Mouse (Mus musculus) embryonic stem cell, embryonic (primary cell): ENCODE measurements around the gene Ccr6.

Experiments
- CTCF ChIA-PET, 4 experiments: fragments of 300-600 bp in 2 of 4; fragments of 350-600 bp in 2 of 4; sonication (Branson Sonifier 250); formaldehyde crosslinking; loops; one replicate each; lab custom pipeline; 2022; ENCODE audit warnings: inconsistent platforms in 2 of 4; lab: Charles Lee
- POLR2A ChIA-PET, 4 experiments: fragments of 300-600 bp in 2 of 4; fragments of 350-600 bp in 2 of 4; sonication (Branson Sonifier 250); formaldehyde crosslinking; loops; one replicate each; lab custom pipeline; 2022; ENCODE audit warnings: antibody characterized with exemption in 4 of 4, inconsistent platforms in 1 of 4; lab: Charles Lee

Ccr6 gene

DNA sequence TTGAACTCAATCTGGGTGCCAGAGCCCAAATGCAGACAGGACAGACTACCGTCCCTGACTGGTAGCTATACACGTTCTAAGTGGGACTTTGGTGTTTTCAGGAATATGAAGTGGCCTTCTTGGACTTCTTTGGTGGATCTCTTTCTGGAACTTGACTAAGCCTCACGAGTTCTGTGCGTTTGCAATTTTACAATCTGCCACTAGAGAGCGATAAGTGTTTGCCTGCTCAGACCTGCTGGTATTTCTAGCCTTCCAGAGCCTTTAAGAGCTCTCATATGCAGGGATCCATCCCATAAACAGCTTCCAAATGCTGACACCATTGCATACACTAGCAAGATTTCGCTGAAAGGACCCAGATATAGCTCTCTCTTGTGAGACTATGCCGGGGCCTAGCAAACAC, 28.8 kb downstream of the Ccr6 start:
- ChIA-PET POLR2A (interaction anchor here in 2 of 4 experiments (0.5 to 1.5 kb wide), 3 partner anchors 104 to 199 kb away, joined by 3 to 5 read pairs (median 4); no protein-coding TSS in a partner anchor), CTCF (interaction anchor here (0.6 to 2.2 kb wide), 32 partner anchors 11 to 401 kb away, joined by 3 to 12 read pairs (median 4); no protein-coding TSS in a partner anchor)

DNA sequence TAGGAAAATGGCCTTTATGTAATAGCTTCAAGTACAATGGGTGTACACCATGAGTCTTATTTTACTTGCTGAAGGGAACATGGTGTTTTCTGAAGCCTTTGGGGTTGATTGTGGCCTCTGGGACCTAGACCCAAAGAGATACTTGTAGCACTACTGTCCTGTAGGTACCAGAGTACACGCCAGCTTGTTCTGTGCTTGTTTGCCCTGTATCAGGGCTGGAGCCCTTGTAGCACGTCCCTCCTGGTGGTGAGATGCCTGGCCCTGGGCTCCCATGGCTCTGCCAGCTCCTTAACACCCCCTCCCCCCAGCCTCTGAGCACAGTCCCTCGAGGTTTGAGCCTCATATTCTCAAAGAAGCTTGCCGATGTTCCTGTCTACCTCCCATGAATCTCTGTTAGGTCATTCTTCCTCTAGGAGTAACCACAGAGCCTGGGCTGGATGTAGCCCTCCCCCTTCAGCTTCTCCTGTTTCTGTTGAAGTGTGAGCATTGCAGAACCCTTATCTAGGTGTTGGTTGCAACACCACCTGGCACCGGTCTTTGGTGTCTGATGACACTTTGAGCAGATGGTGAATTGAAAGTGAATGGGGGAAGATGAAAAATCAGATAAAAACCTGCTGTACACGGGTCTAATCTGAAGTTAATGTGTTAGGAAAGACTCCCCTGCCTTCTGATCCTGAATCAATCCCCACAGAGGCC, 36.4 kb downstream of the Ccr6 start:
- POLR2A ChIA-PET, result interaction anchor here in 2 of 4 experiments (0.6 to 1.8 kb wide), 2 partner anchors 9 to 13 kb away, joined by 3 to 6 read pairs; no protein-coding TSS in a partner anchor
- CTCF ChIA-PET, result no interaction called here

DNA sequence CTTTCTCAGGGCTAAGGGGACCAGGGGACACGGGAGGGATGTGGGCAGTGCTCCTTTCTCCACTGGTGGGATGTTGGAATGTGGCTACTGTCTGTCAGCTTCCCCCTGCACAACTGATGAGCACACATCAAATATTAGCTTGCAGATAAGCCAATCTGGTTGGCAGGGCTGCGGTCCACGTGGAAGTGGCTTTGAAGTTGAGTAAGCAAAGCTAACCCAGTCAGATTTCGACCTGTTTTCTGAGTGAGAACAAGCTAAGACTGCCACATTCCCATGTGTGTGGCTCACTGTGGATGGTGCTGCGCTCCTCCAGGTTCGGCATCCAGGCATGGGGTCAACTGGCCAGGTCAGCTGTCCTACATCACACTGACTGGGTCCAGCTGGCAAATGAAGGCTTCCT, 37.1 kb downstream of the Ccr6 start:
- ChIA-PET POLR2A (no interaction called here), CTCF (no interaction called here)

DNA sequence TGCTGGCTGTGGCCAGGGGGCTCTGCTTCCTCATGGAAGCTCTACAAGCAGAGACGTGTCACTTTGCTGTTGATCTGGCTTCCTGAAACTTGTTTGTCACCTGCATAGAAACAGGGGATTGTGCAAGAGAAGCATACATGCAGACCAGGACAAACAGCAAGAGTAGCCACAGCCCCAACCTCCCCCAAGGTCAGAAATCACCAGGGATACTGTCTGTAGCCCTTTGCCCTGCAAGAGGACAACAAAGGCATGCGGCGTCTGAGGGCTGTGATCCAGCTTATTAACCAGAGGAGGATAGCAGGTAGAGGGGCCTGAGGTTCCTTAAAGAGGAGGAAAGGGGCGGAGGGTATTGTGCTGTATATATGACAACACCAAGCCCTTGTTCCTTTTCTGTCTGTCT, 40.2 kb downstream of the Ccr6 start:
- POLR2A ChIA-PET, result interaction anchor here in 1 of 4 experiments (0.6 kb wide), 1 partner anchor 46 kb away, joined by 3 read pairs; no protein-coding TSS in a partner anchor

DNA sequence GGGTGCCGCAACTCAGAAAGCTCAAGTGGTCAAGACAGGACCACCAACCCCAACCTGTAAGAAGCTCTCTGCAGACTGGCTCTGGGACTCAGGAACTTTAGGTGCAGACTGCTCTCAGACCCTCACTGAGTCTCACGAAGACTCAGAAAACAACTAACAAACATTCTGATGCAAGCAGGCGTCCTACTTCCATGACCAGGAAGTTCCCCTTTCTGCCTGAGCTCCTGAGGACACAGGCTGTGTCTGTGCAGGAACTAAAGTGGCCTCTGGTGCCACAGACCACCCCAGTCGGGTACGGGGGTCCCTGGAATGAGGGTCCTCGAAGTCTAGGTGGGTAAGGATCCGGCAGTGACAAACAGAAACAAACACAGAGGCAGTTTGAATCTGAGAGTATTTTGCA, 40.8 kb downstream of the Ccr6 start:
- ChIA-PET POLR2A (interaction anchor here in 1 of 4 experiments (0.6 kb wide), 1 partner anchor 1482 kb away, joined by 3 read pairs; no protein-coding TSS in a partner anchor), CTCF (interaction anchor here in 1 of 4 experiments (0.8 kb wide), 1 partner anchor 8 kb away, joined by 3 read pairs; no protein-coding TSS in a partner anchor)

More for the DNA sequence above, 40.2 kb downstream of the Ccr6 start:
- CTCF ChIA-PET, result interaction anchor here in 2 of 4 experiments (0.8 to 1.4 kb wide), 2 partner anchors 8 to 12 kb away, joined by 3 to 5 read pairs; no protein-coding TSS in a partner anchor

DNA sequence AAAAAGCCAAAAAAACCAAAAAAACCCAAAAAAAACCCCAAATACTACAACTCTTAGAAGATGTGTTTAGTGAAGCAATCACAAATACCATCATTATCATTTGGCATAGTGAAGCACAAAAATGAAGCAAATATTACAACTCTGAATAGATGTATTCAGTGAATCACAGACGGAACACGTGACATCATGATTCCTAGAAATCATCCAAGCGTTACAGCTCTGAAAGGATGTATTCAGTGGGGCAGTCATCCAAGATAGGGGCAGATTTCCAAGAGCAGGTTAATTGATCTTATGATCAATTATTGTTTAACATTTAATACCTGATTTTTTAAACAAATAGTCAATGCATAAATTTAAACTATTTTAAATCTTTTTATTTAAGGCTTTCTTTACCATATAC, 41.4 kb downstream of the Ccr6 start:
- ChIA-PET CTCF (no interaction called here), POLR2A (no interaction called here)

DNA sequence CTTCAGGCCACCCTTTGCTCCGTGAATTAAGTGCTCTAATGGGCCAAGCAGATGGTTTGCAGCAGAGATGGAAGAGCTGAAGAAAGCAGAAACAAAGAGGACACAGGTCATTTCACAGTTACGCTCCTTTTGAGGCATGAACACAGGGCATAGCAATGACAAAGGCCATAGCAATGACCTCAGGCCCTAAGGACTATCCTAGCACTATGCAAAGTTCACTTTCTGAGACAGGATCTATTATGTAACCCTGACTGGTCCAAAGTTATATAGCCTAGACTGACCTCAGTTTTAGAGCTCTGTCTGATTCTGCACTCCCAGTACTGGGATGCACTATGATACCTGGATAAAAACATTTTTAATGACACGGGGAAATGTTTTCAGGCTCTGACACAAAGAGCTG, 42.5 kb downstream of the Ccr6 start:
- CTCF ChIA-PET, result no interaction called here
- POLR2A ChIA-PET, result no interaction called here

DNA sequence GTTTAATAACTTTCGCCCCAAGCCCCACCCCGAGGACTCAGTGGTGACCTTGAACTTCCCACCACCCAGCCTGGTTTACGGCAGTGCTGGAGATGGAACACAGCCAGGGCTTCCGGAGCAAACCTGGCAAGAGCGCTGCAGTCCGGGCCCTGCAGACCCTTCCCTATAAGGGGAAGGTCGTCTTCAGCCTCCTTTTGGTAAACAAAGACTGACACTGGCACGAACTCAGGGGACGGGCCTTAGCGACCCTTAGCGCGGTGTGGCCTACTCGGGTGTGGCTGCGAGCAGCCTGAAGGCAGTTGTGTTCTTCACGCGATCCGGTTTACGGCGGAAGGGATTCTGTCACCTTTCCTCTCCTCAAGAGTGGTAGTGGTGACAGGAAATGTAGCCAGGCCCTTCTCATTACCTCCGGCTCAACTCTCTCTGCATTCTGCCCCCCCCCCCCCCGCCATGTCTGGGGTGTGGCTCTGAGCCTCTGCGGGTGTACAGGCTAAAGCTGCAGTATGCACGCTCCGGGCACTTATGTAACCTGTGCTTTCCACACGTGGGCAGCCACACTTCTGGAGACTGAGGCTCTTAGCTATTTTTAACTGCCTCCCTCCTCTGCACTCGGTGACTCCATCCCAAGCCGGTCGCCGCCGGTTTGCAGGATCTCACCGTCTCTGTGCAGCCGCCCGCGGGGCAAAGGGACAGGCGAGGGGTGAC, 47.1 kb downstream of the Ccr6 start, which contains the start of gene Mpc1:
TSS of gene Mpc1 (plus strand) at position 84 of the 705 bp plus-strand sequence.
- ChIA-PET CTCF (interaction anchor here in 3 of 4 experiments (0.6 to 1.6 kb wide), 6 partner anchors 23 to 420 kb away, joined by 3 to 4 read pairs (median 3); no protein-coding TSS in a partner anchor), POLR2A (interaction anchor here in 3 of 4 experiments (0.6 to 1.8 kb wide), 6 partner anchors 12 to 1454 kb away, joined by 3 to 5 read pairs (median 3); no protein-coding TSS in a partner anchor)

DNA sequence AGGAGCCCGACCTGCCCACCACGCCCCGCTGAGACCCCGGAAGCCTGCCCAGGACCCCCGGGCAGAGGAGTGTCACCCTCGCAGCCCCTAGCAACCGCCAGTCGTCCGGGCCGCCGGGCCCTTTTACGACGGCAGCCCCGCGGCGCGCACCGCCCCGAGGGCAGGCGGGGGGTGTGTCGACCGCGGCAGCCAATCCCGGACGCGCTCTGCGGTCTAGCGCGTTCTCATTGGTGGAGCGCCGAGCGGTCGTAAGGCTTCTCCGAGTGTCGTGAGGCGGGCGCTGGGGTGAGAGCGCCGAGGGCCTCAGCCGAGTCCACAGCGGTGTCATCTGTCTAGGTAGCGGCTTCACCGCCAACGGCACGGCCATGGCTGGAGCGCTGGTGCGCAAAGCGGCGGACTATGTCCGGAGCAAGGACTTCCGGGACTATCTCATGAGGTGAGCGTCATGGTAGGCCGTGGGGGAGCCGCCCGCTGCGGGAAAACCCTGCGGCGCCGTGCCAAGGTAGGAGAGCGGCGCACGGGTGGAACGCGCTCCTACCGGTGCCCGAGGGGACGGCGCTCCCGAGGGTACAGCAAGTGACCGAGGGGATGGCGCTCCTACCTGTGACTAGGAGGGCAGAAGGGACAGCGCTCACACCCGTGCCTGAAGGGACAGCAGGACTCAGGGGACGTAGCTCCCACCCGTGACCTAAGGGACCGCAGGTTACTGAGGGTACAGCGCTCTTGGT, 47.8 kb downstream of the Ccr6 start:
- ChIA-PET CTCF (interaction anchor here in 2 of 4 experiments (0.5 to 1.4 kb wide), 8 partner anchors 19 to 137 kb away, joined by 3 to 4 read pairs (median 3); no protein-coding TSS in a partner anchor), POLR2A (interaction anchor here in 3 of 4 experiments (0.6 to 1.8 kb wide), 15 partner anchors 10 to 1455 kb away, joined by 3 to 6 read pairs (median 3); partner anchors contain the start of gene Sft2d1 (in 1 of the 3))

DNA sequence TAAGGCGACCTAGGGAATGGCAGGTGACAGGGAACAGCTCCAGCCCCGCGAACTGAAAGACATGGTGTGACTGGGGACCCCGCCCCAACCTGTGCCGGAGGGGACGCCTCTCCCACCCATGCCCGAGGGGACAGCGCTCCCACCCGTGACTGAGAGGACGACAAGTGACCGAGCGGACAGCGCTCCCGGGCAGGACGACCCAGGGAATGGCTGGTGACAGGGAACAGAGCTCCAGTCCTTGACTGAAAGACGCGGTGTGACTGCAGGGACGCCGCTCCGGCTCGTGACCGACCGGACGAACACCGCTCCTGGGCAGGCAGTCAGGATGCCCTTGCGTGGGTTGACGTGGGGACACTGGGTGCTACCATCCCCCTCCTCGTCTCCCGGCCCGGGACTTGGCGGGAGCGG, 48.4 kb downstream of the Ccr6 start:
- ChIA-PET POLR2A (interaction anchor here in 3 of 4 experiments (0.8 to 2.1 kb wide), 12 partner anchors 9 to 164 kb away, joined by 3 to 6 read pairs (median 4); partner anchors contain the start of gene Sft2d1 (in 1 of the 3)), CTCF (interaction anchor here in 3 of 4 experiments (0.5 to 1.4 kb wide), 5 partner anchors 20 to 1129 kb away, joined by 3 to 4 read pairs (median 3); no protein-coding TSS in a partner anchor)

DNA sequence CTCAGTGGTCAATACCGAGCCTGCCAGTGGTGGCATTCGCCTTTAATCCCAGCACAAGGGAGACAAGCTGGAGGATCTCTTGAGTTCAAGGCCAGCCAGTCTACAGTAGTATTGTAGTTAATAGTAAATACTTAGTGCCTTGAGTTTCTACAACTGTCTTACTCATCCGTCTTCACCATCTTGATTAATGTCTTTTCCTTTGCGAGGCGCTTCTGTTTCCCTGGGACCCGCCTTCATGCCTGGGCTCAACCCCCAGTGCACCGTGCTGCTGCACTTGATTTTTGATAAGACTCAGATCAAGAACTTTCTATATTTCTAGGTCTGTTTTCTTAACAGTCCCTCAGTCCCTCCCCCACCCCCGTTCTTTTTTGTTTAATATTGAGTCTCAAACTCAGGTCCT, 49.2 kb downstream of the Ccr6 start:
- CTCF ChIA-PET, result interaction anchor here in 2 of 4 experiments (0.6 to 1.4 kb wide), 2 partner anchors 20 to 1130 kb away, joined by 3 to 4 read pairs; no protein-coding TSS in a partner anchor
- POLR2A ChIA-PET, result interaction anchor here in 3 of 4 experiments (0.7 to 2.1 kb wide), 10 partner anchors 9 to 101 kb away, joined by 3 to 6 read pairs (median 4); no protein-coding TSS in a partner anchor

DNA sequence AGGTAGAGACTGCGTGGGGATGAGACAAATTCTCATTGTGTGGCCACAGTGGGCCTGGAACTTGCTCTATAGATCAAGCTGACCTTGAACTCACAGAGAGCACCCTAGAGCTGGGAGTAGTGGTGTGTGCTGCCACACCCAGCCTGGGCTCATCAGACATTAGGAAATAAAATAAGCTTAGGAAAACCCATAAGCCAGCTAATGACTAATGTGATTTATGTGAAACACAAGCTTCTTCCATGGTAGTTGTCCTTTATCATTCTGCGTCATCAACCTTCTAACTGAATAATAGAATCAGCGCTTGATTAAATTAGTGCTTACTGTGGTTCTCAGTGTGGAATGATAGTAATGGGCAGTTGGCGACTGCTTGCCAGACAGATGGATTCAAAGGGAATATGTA, 51.1 kb downstream of the Ccr6 start:
- CTCF ChIA-PET, result interaction anchor here in 2 of 4 experiments (0.6 to 0.7 kb wide), 2 partner anchors 11 to 419 kb away, joined by 3 to 4 read pairs; no protein-coding TSS in a partner anchor
- POLR2A ChIA-PET, result interaction anchor here in 1 of 4 experiments (1.2 kb wide), 1 partner anchor 13 kb away, joined by 4 read pairs; no protein-coding TSS in a partner anchor

DNA sequence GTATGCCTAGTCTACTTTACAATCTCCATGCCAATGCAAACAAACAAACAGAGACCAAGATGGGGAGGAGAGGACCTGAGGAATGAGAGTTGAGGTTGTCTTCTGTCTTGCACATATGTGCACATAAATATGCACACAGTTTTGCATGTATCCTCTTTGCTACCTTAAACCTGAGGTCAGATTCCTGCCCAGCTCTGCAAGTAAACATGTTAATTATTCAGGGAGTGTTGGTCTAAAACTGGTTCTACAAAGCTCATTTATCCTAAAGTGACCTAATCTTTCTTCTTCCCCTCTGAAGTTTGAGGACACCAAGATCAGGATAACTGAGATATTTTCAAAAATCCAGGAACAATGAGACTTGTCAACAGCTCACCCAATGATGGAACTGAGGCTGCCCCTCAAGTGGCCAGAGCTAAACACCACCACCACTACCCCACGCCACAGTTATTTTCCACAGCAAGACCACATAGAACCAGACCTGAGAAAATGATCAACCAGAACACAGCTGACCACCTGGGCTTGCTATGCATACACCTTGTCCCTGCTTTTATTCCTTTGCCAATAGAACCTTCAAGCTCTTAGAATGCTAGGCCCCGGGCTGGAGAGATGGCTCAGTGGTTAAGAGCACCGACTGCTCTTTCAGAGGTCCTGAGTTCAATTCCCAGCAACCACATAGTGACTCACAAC, 54.3 kb downstream of the Ccr6 start:
- ChIA-PET POLR2A (interaction anchor here in 1 of 4 experiments (0.6 to 1.0 kb wide), 2 partner anchors 21 to 1941 kb away, joined by 3 to 15 read pairs; partner anchors contain the start of gene Sft2d1), CTCF (interaction anchor here in 2 of 4 experiments (0.7 kb wide), 2 partner anchors 171 to 1112 kb away, joined by 3 read pairs; no protein-coding TSS in a partner anchor)

DNA sequence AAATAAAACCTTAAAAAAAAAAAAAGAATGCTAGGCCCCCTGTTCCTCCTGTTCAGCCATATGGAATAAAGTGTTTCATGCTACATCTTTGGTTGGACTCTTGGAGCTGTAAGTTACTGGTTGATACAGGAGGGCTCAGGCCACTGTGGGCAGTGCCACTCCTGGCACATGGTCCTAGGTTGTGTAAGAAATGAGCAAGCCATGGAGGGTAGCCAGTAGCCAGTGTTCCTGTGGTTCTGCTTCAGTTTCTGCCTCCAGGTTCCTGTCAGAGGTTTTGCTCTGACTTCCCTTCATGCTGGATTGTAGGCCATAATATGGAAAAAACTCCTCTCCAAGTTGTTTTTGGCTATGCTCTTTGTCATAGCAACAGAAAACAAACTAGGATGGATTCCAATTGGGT, 54.9 kb downstream of the Ccr6 start:
- POLR2A ChIA-PET, result interaction anchor here in 1 of 4 experiments (0.6 kb wide), 1 partner anchor 1940 kb away, joined by 15 read pairs; no protein-coding TSS in a partner anchor
- CTCF ChIA-PET, result interaction anchor here in 2 of 4 experiments (0.7 kb wide), 2 partner anchors 171 to 1113 kb away, joined by 3 read pairs; no protein-coding TSS in a partner anchor

DNA sequence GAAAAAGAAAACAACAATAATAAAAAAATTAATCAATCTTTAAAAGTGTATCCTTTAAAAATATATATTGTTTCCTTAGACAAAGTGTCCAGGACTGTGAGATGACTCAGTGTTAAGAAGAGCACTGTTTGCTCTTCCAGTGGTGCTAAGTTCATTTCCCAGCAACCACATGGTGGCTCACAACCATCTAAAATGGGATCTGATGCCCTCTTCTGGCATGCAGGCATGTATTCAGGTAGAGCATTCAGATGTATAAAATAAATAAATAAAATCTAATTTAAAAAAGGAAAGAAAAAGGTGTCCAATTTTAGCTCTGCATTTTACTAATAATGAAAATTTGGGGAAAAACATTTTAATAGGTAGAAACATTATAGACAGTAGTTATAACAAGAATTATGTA, 60.0 kb downstream of the Ccr6 start:
- ChIA-PET CTCF (no interaction called here), POLR2A (no interaction called here)

DNA sequence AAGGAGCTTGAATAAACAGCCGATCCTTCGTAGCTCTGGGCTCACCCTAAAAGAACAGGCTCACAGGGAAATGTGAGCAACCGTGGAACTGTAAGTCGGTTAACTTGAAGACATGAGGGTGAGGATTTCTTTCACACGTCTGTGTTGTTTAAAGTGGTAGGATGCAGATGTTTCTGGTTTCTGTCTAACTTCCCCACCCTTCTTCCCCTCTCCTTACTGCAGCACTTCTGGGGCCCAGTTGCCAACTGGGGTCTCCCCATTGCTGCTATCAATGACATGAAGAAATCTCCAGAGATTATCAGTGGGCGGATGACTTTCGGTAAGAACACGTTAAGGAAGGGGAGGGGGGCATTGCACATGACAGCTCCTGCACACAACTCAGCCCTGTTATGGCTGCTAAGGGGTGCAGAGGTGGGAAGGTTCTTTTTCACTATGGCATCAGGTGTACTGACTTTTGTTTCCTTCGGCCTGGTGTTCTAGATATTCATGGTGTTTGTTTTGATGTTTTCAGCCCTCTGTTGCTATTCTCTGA, 60.5 kb downstream of the Ccr6 start:
- CTCF ChIA-PET, result no interaction called here
- POLR2A ChIA-PET, result no interaction called here
